27 mouse cellular contexts compared by ENCODE assay signal in genomic region chr16:72225157-72225880, GRCm38 (mm10).
A peak's percentile ranks its signal among the peaks of the same experiment; 100 is the strongest.
DNase-seq lines count a peak whose midpoint lies in the region; ATAC-seq and TF ChIP-seq lines count a peak whose summit lies in the region.
"Had no signal": no experiment of that assay in that cellular context is flagged by ENCODE, and none has a peak within 500 bp of the region (broad histone marks: within the 10 kb centered on the region; RNA-seq: fewer than 3 reads in every experiment).

No protein-coding gene starts in this region.

- H3K9ac ChIP-seq in lung, embryonic 14.5 days: no peak overlapping the region
- no peak overlapping the region for H3K9ac ChIP-seq in lung, postnatal 0 days (replicated peaks; ENCODE audit: low read depth)
- no peak overlapping the region for H3K9ac ChIP-seq in intestine, embryonic 16.5 days (ENCODE audit: low read depth, low read length)
- H3K9ac ChIP-seq: forebrain, embryonic 13.5 days; heart, embryonic 12.5 days; heart, embryonic 15.5 days; hindbrain, embryonic 13.5 days had no signal

- ATAC-seq in lung, embryonic 14.5 days (ENCODE audit: insufficient read depth): peak; percentile 78; the same call in 1 of the 2 replicates
- ATAC-seq in lung, postnatal 0 days: peak; percentile 91
- peak; percentile 99 for ATAC-seq in intestine, embryonic 16.5 days
- ATAC-seq: forebrain, embryonic 13.5 days; forebrain, embryonic 16.5 days; hindbrain, embryonic 16.5 days; Patski had no signal

- no peak overlapping the region for H3K4me2 ChIP-seq in lung, embryonic 14.5 days
- H3K4me2 ChIP-seq in lung, postnatal 0 days (replicated peaks; ENCODE audit: low read depth, low read length): no peak overlapping the region
- H3K4me2 ChIP-seq in intestine, embryonic 16.5 days (ENCODE audit: low read depth, low read length): no peak overlapping the region
- H3K4me2 ChIP-seq: forebrain, embryonic 13.5 days; heart, embryonic 12.5 days; heart, embryonic 15.5 days; hindbrain, embryonic 13.5 days had no signal

- H3K9me3 ChIP-seq in lung, embryonic 14.5 days (ENCODE audit: low read depth, low read length): no peaks in the 10 kb centered on the region
- no peaks in the 10 kb centered on the region for H3K9me3 ChIP-seq in lung, postnatal 0 days (ENCODE audit: low read length)
- H3K9me3 ChIP-seq in intestine, embryonic 16.5 days (ENCODE audit: control insufficient read depth, low read length): no peaks in the 10 kb centered on the region
- H3K9me3 ChIP-seq: forebrain, embryonic 10.5 days; forebrain, embryonic 13.5 days; G1E; heart, embryonic 12.5 days; heart, embryonic 15.5 days; hindbrain, embryonic 10.5 days; hindbrain, embryonic 13.5 days had no signal

- no peaks in the 10 kb centered on the region for H3K27me3 ChIP-seq in lung, embryonic 14.5 days (ENCODE audit: insufficient read depth, low read length)
- H3K27me3 ChIP-seq in lung, postnatal 0 days (replicated peaks; ENCODE audit: insufficient read depth, low read length): no peaks in the 10 kb centered on the region
- H3K27me3 ChIP-seq in intestine, embryonic 16.5 days (replicated peaks; ENCODE audit: control insufficient read depth, insufficient read depth, low read length): no peaks in the 10 kb centered on the region
- H3K27me3 ChIP-seq: CH12.LX; forebrain, embryonic 13.5 days; heart, embryonic 12.5 days; heart, embryonic 15.5 days; hindbrain, embryonic 13.5 days had no signal

- H3K36me3 ChIP-seq in lung, embryonic 14.5 days (ENCODE audit: insufficient read depth): no peaks in the 10 kb centered on the region
- no peaks in the 10 kb centered on the region for H3K36me3 ChIP-seq in lung, postnatal 0 days (ENCODE audit: insufficient read depth, low read length)
- H3K36me3 ChIP-seq in intestine, embryonic 16.5 days (ENCODE audit: control insufficient read depth, insufficient read depth, low read length): no peaks in the 10 kb centered on the region
- H3K36me3 ChIP-seq: forebrain, embryonic 10.5 days; G1E; heart, embryonic 12.5 days; heart, embryonic 15.5 days; hindbrain, embryonic 10.5 days; hindbrain, embryonic 13.5 days had no signal

- 67% methylated on average over 4 of the region's 4 CpGs for WGBS in lung, embryonic 14.5 days
- WGBS in lung, adult 2 months: 66% methylated on average over 4 of the region's 4 CpGs
- 50% methylated on average over 4 of the region's 4 CpGs for WGBS in lung, postnatal 0 days
- WGBS in intestine, embryonic 16.5 days: 64% methylated on average over 4 of the region's 4 CpGs

- no peak for TF ChIP-seq POLR2A in lung, adult 2 months (IDR thresholded peaks at IDR 0.05; ENCODE audit: borderline replicate concordance, extremely low read depth, low read depth, low read length)

- H3K4me3 ChIP-seq in lung, embryonic 14.5 days (ENCODE audit: low read depth, low read length): no peak overlapping the region
- no peak overlapping the region for H3K4me3 ChIP-seq in lung, adult 2 months (replicated peaks; ENCODE audit: extremely low read depth, low read depth, low read length)
- no peak overlapping the region for H3K4me3 ChIP-seq in lung, postnatal 0 days (ENCODE audit: low read depth, low read length)
- no peak overlapping the region for H3K4me3 ChIP-seq in intestine, embryonic 16.5 days (ENCODE audit: low read length)
- H3K4me3 ChIP-seq: forebrain, embryonic 10.5 days; forebrain, embryonic 13.5 days; heart, embryonic 12.5 days; heart, embryonic 15.5 days; hindbrain, embryonic 10.5 days; hindbrain, embryonic 13.5 days had no signal

- no peaks in the 10 kb centered on the region for H3K4me1 ChIP-seq in lung, embryonic 14.5 days (ENCODE audit: insufficient read depth)
- no peaks in the 10 kb centered on the region for H3K4me1 ChIP-seq in lung, adult 2 months (ENCODE audit: control insufficient read depth, insufficient read depth, low read length)
- H3K4me1 ChIP-seq in lung, postnatal 0 days (ENCODE audit: insufficient read depth, low read depth, low read length): no peaks in the 10 kb centered on the region
- H3K4me1 ChIP-seq in intestine, embryonic 16.5 days (ENCODE audit: control insufficient read depth, insufficient read depth, low read length): no peaks in the 10 kb centered on the region
- H3K4me1 ChIP-seq: heart, embryonic 12.5 days; heart, embryonic 15.5 days had no signal

- DNase-seq in lung, embryonic 14.5 days: no peak
- DNase-seq in lung, adult 2 months: no peak
- peak; percentile 78 for DNase-seq in lung, postnatal 0 days (ENCODE audit: low spot score)
- no peak for DNase-seq in lung, adult 18-20 months
- no peak for DNase-seq in cerebellum, postnatal 10 days
- DNase-seq in thymus, postnatal 14 days: no peak
- DNase-seq: adrenal gland, postnatal 14 days; B cell, adult 2 months; cerebellum, adult 11-12 months; cerebellum, adult 8-10 months; cerebellum, postnatal 14 days; gastrocnemius, postnatal 25 days; heart, adult 18-20 months; heart, postnatal 10 days; heart, postnatal 36 days had no signal

- no peak for TF ChIP-seq CTCF in lung, embryonic 14.5 days (IDR thresholded peaks at IDR 0.05; ENCODE audit: low read depth)
- TF ChIP-seq CTCF in lung, adult 2 months (IDR thresholded peaks at IDR 0.05; ENCODE audit: insufficient read depth, low read length): no peak
- TF ChIP-seq CTCF in lung, postnatal 0 days (IDR thresholded peaks at IDR 0.05): no peak

- no peak overlapping the region for H3K27ac ChIP-seq in lung, embryonic 14.5 days (ENCODE audit: low read depth)
- H3K27ac ChIP-seq in lung, postnatal 0 days (ENCODE audit: low read length): no peak overlapping the region
- H3K27ac ChIP-seq in intestine, embryonic 16.5 days (ENCODE audit: low read length): no peak overlapping the region
- H3K27ac ChIP-seq: forebrain, embryonic 10.5 days; forebrain, embryonic 13.5 days; heart, embryonic 15.5 days; hindbrain, embryonic 10.5 days; hindbrain, embryonic 13.5 days had no signal

- peak; percentile 71 for TF ChIP-seq EP300 in lung, postnatal 0 days (IDR thresholded peaks at IDR 0.05)
